Mouse (Mus musculus): ENCODE measurements around the gene Spryd4. TPM values are rescaled to one million over a fixed set of nuclear protein-coding genes. Genes with fewer than 3 reads are reported as not detected.

The Spryd4 gene
- polyA plus RNA-seq, 1 experiment from 2014 or later: 24.5 TPM

DNA sequence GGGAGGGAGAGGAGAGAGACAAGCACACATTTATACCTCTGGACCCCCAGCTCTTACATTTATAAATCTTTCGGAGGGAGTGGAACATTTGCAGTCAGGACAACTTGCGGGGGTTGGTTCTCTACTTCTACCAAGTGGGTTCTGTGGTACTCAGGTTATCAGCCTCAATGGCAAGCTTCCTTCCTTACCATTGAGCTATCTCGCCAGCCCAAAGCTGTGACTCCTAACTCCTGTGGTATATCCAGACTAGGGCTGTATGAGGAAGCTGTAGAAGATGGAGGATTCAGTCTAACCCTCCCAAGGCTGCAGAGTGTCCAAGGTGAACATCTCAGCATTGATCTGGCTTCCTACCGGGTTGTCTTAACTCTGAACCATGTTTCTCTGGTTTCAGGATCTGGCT, 27.5 kb upstream of the Spryd4 start:
- Histone ChIP-seq H3K9me3 (replicated peaks) (no peaks in the 10 kb centered on the region), H3K27me3 (no peaks in the 10 kb centered on the region), H3K4me3 (no peak overlapping the region), H3K27ac (no peak overlapping the region), H3K36me3 (peaks cover 41% of the 10 kb centered on the region), H3K4me2 (replicated peaks) (no peak overlapping the region), H3K4me1 (peaks cover 6% of the 10 kb centered on the region), H3K9ac (no peak overlapping the region)
- no peak for ATAC-seq (ENCODE audit: low FRiP score)
- 92% methylated on average over 4 of the region's 4 CpGs for WGBS

DNA sequence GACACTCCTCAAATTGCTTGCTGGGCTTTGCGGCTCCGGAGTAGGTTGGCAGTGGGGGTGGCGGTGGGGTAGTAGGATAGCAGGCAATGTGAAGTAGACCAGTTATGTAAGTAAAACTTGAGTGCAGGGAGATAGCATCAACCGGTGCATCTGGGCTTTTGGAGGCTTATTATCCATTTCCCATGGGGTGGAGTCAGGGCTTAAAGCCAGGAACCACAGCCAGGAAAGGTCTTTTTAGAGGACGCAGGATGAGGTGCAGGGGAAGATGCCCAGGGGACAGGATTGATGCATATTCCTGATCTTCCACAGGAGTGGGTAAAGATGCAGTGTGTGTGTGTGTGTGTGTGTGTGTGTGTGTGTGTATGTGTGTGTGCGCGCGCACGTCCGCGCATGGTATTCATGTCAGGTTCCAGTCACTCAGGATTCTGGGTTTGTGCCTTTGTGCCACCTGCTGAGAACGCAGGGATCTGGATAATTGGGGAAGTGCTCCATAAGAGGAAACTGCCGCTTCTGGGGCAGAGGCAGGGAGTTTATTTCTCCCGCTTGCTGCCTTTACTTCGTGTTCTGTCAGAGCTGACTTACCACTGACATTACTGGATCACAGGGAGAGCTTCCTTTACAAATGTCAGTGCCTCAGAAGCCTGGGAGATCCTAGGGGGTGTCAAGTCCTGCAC, 26.3 kb upstream of the Spryd4 start:
- H3K9me3 ChIP-seq (replicated peaks): no peaks in the 10 kb centered on the region
- ATAC-seq (ENCODE audit: low FRiP score): no peak
- peaks cover 7% of the 10 kb centered on the region for H3K4me1 ChIP-seq
- no peak overlapping the region for H3K4me2 ChIP-seq (replicated peaks)
- no peak overlapping the region for H3K9ac ChIP-seq
- 85% methylated on average over 15 of the region's 15 CpGs for WGBS
- H3K4me3 ChIP-seq: no peak overlapping the region
- H3K27ac ChIP-seq: no peak overlapping the region
- H3K27me3 ChIP-seq: no peaks in the 10 kb centered on the region
- H3K36me3 ChIP-seq: peaks cover 31% of the 10 kb centered on the region

DNA sequence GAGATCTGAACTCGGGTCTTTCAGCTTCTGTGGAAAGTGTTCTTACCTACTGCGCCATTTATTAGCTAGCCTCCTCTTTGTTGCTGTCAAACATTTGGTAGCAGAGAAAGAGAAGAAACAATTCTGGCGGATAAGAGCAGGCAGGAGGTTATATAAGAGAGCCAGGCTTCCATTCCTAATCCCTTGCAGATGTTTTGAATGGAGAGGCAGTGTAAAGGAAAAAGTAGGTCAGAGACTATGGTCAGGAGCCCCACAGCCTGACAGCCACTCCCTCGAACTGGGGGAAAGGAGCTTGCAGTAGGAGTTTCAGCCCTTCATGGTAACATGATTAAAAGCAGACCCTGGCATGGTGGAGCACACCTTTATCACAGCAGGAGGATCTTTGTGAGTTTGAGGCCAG, 24.7 kb upstream of the Spryd4 start:
- no peak overlapping the region for H3K9ac ChIP-seq
- no peaks in the 10 kb centered on the region for H3K27me3 ChIP-seq
- ATAC-seq (ENCODE audit: low FRiP score): no peak
- no peak overlapping the region for H3K4me2 ChIP-seq (replicated peaks)
- H3K4me3 ChIP-seq: no peak overlapping the region
- H3K9me3 ChIP-seq (replicated peaks): no peaks in the 10 kb centered on the region
- peaks cover 15% of the 10 kb centered on the region for H3K36me3 ChIP-seq
- H3K4me1 ChIP-seq: peaks cover 10% of the 10 kb centered on the region
- WGBS: 74% methylated on average over 4 of the region's 4 CpGs
- no peak overlapping the region for H3K27ac ChIP-seq

DNA sequence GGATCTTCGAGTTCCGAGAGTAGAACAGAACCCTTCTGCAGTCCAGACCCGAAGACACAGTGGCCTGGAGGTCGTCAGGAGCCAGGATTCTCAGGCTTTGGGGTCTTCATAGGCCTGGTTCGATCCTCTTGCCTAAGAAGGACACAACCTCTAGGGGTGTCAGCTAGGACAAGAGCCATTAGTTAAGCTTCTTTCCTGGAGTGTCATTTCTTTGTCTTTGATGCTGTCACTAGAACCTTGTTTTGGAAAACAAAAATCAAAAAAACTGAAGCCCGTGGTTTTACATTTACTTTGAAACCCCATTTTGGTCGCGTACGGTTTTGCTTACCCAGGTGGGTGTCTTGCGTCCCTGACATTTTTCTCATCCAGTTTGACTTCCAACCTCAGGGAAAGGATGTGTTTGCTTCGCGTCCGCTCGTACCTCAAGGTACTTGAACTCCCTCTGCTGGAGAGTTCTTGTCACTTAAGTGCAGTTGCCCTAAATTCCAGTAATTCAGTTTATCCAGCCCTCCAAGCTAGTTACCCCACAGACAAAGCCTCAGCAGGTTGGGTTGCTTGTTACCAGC, 20.9 kb upstream of the Spryd4 start:
- H3K4me1 ChIP-seq: peaks cover 4% of the 10 kb centered on the region
- H3K27me3 ChIP-seq: no peaks in the 10 kb centered on the region
- 0% methylated on average over 14 of the region's 14 CpGs for WGBS
- 0 out of 2 replicates have a peak, but pooled peaks have one; percentile 20 for ATAC-seq (ENCODE audit: low FRiP score)
- H3K4me2 ChIP-seq (replicated peaks): peak overlapping the region; percentile 63
- H3K9me3 ChIP-seq (replicated peaks): no peaks in the 10 kb centered on the region
- no peaks in the 10 kb centered on the region for H3K36me3 ChIP-seq
- H3K9ac ChIP-seq: peak overlapping the region; percentile 79
- peak overlapping the region; percentile 64 for H3K4me3 ChIP-seq
- peak overlapping the region; percentile 94 for H3K27ac ChIP-seq

DNA sequence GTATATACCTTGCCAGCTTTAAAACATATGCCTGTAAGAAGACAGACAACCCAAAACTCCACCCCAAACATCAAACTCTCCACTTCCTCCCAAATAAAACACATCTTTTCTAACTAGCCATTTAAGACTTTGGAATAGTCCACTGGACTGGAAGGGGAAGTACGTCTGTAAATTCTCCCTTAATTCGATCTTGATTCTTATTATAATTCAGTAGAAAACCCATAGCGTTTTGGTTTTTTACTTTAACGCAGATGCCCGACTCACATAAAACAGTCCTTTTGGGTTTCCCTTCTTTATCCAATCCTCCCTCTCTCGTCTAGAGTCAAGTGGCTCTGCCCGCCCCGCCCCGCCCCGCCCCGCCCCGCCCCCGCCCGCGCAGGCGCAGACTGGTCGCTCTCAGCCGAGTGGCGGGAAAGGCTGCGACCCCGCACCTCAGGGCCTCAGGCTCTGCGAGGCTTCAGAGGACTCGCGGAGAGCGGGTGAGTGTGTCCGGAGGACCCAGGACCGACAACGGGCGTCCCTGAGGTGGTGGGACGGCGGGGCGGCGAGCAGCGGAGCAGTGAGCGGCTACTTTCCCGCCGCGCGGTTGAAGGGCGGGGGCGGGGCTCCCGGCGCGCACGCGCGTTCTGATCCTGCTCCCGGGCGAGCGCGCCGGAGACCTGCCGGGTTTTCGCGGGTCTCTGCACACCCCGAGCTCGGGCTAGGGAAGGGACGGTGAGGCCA, 20.3 kb upstream of the Spryd4 start, which contains the start of gene Timeless:
Timeless (plus strand) TSS at position 369 of the 723 bp plus-strand sequence.
- H3K4me2 ChIP-seq (replicated peaks): peak within 1 kb of the TSS; percentile 63
- no peaks in the 10 kb centered on the region for H3K36me3 ChIP-seq
- ATAC-seq (ENCODE audit: low FRiP score): peak; percentile 92
- WGBS: under 1% methylated on average over 56 of the region's 58 CpGs
- no peaks in the 10 kb centered on the region for H3K27me3 ChIP-seq
- H3K27ac ChIP-seq: peak within 1 kb of the TSS; percentile 94
- peaks cover 4% of the 10 kb centered on the region for H3K4me1 ChIP-seq
- H3K4me3 ChIP-seq: peak within 1 kb of the TSS; percentile 64
- peak within 1 kb of the TSS; percentile 79 for H3K9ac ChIP-seq
- H3K9me3 ChIP-seq (replicated peaks): no peaks in the 10 kb centered on the region

DNA sequence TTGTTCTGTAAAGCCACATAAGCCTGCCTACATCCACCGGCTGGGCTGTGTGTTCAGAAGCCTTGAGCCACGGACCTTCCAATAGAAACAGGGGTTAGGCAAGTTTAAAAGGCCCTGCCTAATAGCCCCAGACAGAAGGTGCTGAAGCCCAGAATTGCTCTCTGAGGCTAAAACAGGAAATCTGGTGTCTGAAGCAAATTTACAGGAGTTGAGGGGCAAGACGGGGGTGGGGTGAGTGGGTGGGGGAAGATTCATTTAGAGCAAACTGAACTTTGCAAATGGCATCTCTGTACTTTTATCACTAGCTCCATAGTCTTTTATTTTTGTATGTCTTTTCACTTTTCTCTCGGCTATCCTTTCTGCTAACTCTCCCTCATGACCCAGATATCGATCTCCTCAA, 19.5 kb upstream of the Spryd4 start:
- no peaks in the 10 kb centered on the region for H3K9me3 ChIP-seq (replicated peaks)
- H3K27ac ChIP-seq: 0 out of 2 replicates have a peak overlapping the region, but pooled peaks have one; percentile 94
- peaks cover 4% of the 10 kb centered on the region for H3K4me1 ChIP-seq
- H3K27me3 ChIP-seq: no peaks in the 10 kb centered on the region
- no peaks in the 10 kb centered on the region for H3K36me3 ChIP-seq
- WGBS: 25% methylated on average over 5 of the region's 5 CpGs
- H3K9ac ChIP-seq: peak overlapping the region; percentile 79; the same call in 1 of the 2 replicates
- H3K4me2 ChIP-seq (replicated peaks): peak overlapping the region; percentile 63
- ATAC-seq (ENCODE audit: low FRiP score): no peak
- peak overlapping the region; percentile 64 for H3K4me3 ChIP-seq

DNA sequence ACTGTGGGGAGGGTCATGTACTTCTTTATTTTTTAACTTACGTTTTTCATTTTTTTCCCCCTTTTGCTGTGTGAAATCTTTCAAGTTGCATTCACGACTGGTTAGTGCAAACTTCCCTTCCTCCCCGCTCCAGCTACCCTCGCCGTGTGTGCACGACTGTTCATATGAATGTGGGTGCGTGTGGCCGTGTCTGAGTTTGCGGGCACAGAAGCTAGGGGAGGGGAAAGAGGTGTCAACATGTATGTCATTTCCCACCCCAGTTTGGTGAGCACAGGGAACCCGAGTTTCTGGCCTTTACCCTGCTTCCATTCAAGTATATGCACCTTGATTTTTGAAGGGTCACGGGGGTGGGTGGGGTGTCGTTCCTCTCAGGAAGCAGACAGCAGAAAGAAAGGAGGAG, 19.0 kb upstream of the Spryd4 start:
- no peak overlapping the region for H3K4me3 ChIP-seq
- H3K4me1 ChIP-seq: peaks cover 4% of the 10 kb centered on the region
- no peaks in the 10 kb centered on the region for H3K27me3 ChIP-seq
- H3K36me3 ChIP-seq: no peaks in the 10 kb centered on the region
- WGBS: 78% methylated on average over 12 of the region's 12 CpGs
- no peaks in the 10 kb centered on the region for H3K9me3 ChIP-seq (replicated peaks)
- H3K4me2 ChIP-seq (replicated peaks): no peak overlapping the region
- no peak for ATAC-seq (ENCODE audit: low FRiP score)
- H3K27ac ChIP-seq: no peak overlapping the region
- H3K9ac ChIP-seq: 0 out of 2 replicates have a peak overlapping the region, but pooled peaks have one; percentile 79

DNA sequence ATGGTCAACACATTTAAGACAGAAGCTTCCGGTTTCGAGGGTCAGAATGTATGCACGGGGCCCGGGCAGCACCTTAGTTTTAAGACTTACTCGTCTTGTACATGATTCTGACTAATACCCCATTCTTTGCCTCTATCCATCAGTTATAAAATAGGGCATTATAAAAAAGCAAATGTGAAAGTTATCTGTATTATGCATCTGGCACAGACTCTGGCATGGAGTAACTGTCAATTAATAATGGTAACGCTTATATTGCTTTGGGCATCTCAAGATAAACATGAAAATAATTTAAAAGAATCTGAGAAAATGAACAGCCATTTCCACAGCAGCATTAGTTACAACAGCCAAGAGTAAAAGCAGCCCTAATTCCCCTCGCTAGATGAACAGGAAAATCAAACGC, 16.4 kb upstream of the Spryd4 start:
- WGBS: 95% methylated on average over 8 of the region's 8 CpGs
- H3K36me3 ChIP-seq: no peaks in the 10 kb centered on the region
- H3K4me2 ChIP-seq (replicated peaks): no peak overlapping the region
- H3K27ac ChIP-seq: no peak overlapping the region
- H3K9me3 ChIP-seq (replicated peaks): no peaks in the 10 kb centered on the region
- H3K4me1 ChIP-seq: peaks cover 3% of the 10 kb centered on the region
- no peak overlapping the region for H3K9ac ChIP-seq
- no peak overlapping the region for H3K4me3 ChIP-seq
- ATAC-seq (ENCODE audit: low FRiP score): no peak
- no peaks in the 10 kb centered on the region for H3K27me3 ChIP-seq

DNA sequence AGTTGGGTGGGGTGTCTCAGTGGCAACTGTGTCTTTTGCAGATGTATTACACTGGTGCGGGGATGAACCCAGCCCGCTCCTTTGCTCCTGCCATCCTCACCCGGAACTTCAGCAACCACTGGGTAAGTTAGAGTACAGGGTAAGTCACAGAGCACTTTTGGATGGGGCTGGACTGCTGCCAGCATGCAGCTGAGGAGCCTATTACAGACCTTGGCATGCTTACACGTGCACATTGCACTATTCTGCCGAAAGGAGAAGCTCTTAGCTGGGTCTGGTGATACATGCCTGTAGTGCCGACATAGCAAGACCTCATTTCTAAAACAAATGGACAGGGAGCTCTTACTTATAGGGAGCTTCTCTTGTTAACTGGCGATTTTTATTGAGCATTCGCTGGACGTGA, 16.0 kb upstream of the Spryd4 start:
- 88% methylated on average over 9 of the region's 9 CpGs for WGBS
- H3K36me3 ChIP-seq: no peaks in the 10 kb centered on the region
- H3K4me2 ChIP-seq (replicated peaks): no peak overlapping the region
- no peak for ATAC-seq (ENCODE audit: low FRiP score)
- no peak overlapping the region for H3K27ac ChIP-seq
- no peaks in the 10 kb centered on the region for H3K9me3 ChIP-seq (replicated peaks)
- no peak overlapping the region for H3K4me3 ChIP-seq
- no peaks in the 10 kb centered on the region for H3K27me3 ChIP-seq
- no peak overlapping the region for H3K9ac ChIP-seq
- no peaks in the 10 kb centered on the region for H3K4me1 ChIP-seq

DNA sequence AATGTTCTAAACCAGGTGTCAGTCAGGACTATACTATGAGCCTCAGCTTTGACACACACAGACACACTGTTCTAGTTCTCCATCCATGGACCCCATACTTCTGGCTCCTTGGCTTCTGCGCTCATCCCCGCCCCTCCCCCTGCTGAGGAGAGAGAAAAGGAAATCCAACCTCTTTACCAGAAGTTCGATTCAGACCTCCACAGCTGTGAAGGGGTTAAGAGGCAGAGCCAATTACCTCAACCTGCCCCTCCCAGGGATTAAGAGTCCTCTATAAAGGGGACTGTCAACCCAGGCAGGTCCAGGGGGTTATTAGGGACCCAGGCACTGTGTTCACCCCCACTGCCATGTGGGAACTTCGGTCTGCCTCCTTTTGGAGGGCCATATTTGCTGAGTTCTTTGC, 13.9 kb upstream of the Spryd4 start, which contains the start of gene Mip:
Mip (plus strand) TSS at position 301 of the 400 bp plus-strand sequence.
- no peak within 1 kb of the TSS for H3K9ac ChIP-seq
- H3K4me2 ChIP-seq (replicated peaks): no peak within 1 kb of the TSS
- no peak for ATAC-seq (ENCODE audit: low FRiP score)
- no peaks in the 10 kb centered on the region for H3K9me3 ChIP-seq (replicated peaks)
- H3K4me1 ChIP-seq: no peaks in the 10 kb centered on the region
- 44% methylated on average over 4 of the region's 4 CpGs for WGBS
- no peak within 1 kb of the TSS for H3K4me3 ChIP-seq
- no peaks in the 10 kb centered on the region for H3K36me3 ChIP-seq
- H3K27ac ChIP-seq: no peak within 1 kb of the TSS
- no peaks in the 10 kb centered on the region for H3K27me3 ChIP-seq

DNA sequence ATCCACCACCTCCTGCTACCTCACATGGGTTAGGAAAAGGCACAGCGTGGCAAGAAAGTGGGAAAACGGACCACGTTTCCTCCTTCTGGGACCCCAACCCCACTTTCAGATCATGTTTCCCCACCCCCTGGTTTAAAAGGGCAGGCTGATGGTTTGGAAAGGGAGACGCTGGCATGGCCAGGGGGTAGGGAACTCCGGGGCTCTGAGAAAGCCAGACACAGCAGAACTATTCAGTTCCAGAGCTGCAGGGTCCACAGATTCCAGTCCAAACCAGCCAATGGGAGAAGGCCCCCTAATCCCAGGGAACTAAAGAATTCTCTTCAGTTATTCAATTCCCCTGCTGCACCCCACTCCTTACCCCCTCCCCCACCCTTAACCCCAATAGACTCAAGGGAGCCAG, 13.5 kb upstream of the Spryd4 start:
- no peaks in the 10 kb centered on the region for H3K4me1 ChIP-seq
- no peaks in the 10 kb centered on the region; the same call in 1 of the 2 replicates for H3K27me3 ChIP-seq
- H3K4me3 ChIP-seq: no peak overlapping the region
- no peak overlapping the region for H3K27ac ChIP-seq
- no peak for ATAC-seq (ENCODE audit: low FRiP score)
- no peaks in the 10 kb centered on the region for H3K9me3 ChIP-seq (replicated peaks)
- no peak overlapping the region for H3K4me2 ChIP-seq (replicated peaks)
- no peak overlapping the region for H3K9ac ChIP-seq
- 53% methylated on average over 5 of the region's 5 CpGs for WGBS
- no peaks in the 10 kb centered on the region for H3K36me3 ChIP-seq

DNA sequence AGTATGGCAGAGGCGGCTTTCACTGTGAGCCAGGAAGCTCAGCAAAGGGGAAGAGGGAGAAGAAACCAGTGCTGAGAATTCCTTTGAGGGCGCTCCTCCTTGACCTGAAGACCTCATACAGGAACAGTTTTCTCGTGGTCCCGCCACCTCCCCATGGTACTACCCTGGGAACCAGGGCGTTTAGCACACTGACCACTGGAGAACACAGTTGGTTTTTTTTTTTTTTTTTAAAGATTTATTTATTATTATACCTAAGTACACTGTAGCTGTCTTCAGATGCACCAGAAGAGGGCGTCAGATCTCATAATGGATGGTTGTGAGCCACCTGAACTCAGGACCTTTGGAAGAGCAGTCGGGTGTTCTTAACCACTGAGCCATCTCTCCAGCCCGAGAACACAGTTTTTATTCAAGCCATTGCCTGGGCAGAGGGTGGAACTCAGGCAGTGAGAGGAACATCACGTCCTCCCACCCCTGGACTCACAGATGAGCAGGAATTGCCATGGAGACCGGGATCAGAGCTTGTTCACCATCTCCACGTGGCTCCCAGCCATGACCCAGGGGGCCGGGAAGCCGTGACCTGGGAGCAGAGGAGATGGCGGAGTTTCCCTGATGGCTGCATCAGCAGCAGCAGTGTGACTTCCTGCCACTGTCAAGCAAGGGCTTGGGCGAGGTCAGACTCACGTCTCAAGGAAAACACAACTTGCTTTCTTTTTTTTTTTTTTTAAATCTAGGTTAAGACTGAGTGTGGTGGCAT, 10.1 kb upstream of the Spryd4 start:
- no peak for ATAC-seq (ENCODE audit: low FRiP score)
- Histone ChIP-seq H3K9me3 (replicated peaks) (no peaks in the 10 kb centered on the region), H3K27me3 (no peaks in the 10 kb centered on the region; the same call in 1 of the 2 replicates), H3K36me3 (no peaks in the 10 kb centered on the region), H3K4me1 (no peaks in the 10 kb centered on the region), H3K4me3 (no peak overlapping the region), H3K4me2 (replicated peaks) (no peak overlapping the region), H3K27ac (no peak overlapping the region), H3K9ac (no peak overlapping the region)
- 59% methylated on average over 16 of the region's 16 CpGs for WGBS

Measured in hindbrain, embryonic 12.5 days (tissue).